Mouse (Mus musculus): ENCODE measurements around the gene Upp1. TPM values are rescaled to one million over a fixed set of nuclear protein-coding genes. Genes with fewer than 3 reads are reported as not detected.
"Not testable (repeated sequence)": the region's sequence is repeated elsewhere in the genome, so short reads cannot be mapped to it uniquely, and the experiment has no call there.

The Upp1 gene
- polyA plus RNA-seq, 1 experiment, result 0.41 TPM

DNA sequence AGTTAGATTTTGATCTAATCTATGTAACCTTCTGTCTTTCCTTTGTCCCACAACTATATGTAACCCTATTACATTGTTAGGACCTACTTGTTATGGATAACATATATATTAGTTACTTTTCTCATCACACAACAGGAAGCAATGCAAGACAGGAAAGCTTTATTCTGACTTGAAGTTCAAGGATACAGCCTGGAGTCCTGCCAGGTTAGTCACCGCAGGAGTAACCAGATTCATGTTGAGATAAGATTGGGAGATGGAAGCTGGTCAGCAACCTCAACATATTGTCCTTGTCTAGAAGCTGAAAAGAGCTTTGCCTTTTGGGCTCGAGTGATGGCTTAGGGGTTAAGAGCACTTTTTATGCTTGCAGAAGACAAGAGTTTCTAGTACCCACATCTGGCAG is 30.3 kb downstream of the Upp1 start:
- Histone ChIP-seq H3K27me3 (replicated peaks) (no peaks in the 10 kb centered on the region), H3K36me3 (replicated peaks; ENCODE audit: low read length) (no peaks in the 10 kb centered on the region), H3K4me1 (no peaks in the 10 kb centered on the region), H3K9me3 (no peaks in the 10 kb centered on the region; the same call in none of the 2 replicates), H3K4me3 (replicated peaks) (no peak overlapping the region)
- TF ChIP-seq GATA1 (IDR thresholded peaks at IDR 0.05; ENCODE audit: borderline replicate concordance, low read length) (no peak), FLI1 (IDR thresholded peaks at IDR 0.05; ENCODE audit: low read length) (no peak)

- not testable (repeated sequence) for H3K27me3 ChIP-seq (replicated peaks); H3K4me3 ChIP-seq (replicated peaks); H3K4me1 ChIP-seq; H3K36me3 ChIP-seq (replicated peaks; ENCODE audit: low read length); H3K9me3 ChIP-seq
Observed at GRCm38 (mm10) chr11:9150403-9150802, 32.5 kb downstream of the Upp1 start.

DNA sequence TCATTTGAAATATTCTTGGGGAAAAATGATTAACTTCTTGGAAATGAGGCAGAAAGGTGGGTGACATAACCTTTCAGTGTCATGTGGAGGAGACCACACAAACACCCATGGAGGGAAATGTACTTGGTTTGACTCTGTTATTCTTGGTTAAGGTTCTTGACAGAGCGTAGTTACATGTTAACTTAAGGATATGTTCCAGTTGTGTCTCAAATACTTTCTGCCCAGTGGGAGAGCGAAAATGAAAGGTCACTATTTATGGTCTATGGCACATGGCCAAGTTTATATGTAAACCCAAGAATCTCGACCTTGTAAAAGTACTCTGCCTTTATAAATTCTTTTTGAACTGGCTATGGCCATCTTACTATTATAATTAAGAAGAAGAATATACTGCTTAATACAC is 42.0 kb downstream of the Upp1 start:
- TF ChIP-seq FLI1 (IDR thresholded peaks at IDR 0.05; ENCODE audit: low read length) (no peak), GATA1 (IDR thresholded peaks at IDR 0.05; ENCODE audit: borderline replicate concordance, low read length) (no peak)
- no peaks in the 10 kb centered on the region for H3K4me1 ChIP-seq
- no peaks in the 10 kb centered on the region for H3K27me3 ChIP-seq (replicated peaks)
- no peak overlapping the region for H3K4me3 ChIP-seq (replicated peaks)
- H3K9me3 ChIP-seq, result no peaks in the 10 kb centered on the region
- no peaks in the 10 kb centered on the region for H3K36me3 ChIP-seq (replicated peaks; ENCODE audit: low read length)

GRCm38 (mm10) chr11:9167331-9167730 is 49.4 kb downstream of the Upp1 start:
- Histone ChIP-seq H3K9me3 (no peaks in the 10 kb centered on the region), H3K4me3 (replicated peaks) (no peak overlapping the region), H3K4me1 (no peaks in the 10 kb centered on the region), H3K27me3 (replicated peaks) (no peaks in the 10 kb centered on the region), H3K36me3 (replicated peaks; ENCODE audit: low read length) (no peaks in the 10 kb centered on the region)
- no peak for TF ChIP-seq GATA1 (IDR thresholded peaks at IDR 0.05; ENCODE audit: borderline replicate concordance, low read length)
- no peak for TF ChIP-seq FLI1 (IDR thresholded peaks at IDR 0.05; ENCODE audit: low read length)

DNA sequence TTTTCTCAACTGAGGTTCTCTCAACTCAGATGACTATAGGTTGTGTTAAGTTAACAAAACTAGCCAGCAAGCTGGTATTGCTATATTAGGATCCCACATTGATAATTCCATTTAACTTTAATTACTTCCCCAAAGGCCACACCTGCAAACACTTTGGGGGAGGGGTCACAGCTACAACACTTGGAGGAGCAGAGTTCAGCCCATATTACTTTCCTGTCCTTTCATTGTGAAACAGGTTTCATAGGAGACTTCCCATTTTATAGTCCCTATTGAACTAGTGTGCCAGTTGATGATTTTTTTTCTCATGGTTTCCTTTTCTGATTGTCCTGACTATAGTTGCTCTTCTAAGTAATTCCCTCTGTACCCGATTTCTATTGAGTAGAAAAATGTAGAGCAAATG is 63.6 kb downstream of the Upp1 start:
- Histone ChIP-seq H3K4me3 (replicated peaks) (no peak overlapping the region), H3K4me1 (no peaks in the 10 kb centered on the region), H3K36me3 (replicated peaks; ENCODE audit: low read length) (no peaks in the 10 kb centered on the region), H3K27me3 (replicated peaks) (no peaks in the 10 kb centered on the region), H3K9me3 (0 out of 2 replicates have a peak, but pooled peaks cover 3% of the 10 kb centered on the region)
- TF ChIP-seq GATA1 (IDR thresholded peaks at IDR 0.05; ENCODE audit: borderline replicate concordance, low read length) (no peak), FLI1 (IDR thresholded peaks at IDR 0.05; ENCODE audit: low read length) (no peak)

Other genes starting within 250 kb of the Upp1 start
- not detected in 2 replicates for gene Pkd1l1, start 144.8 kb upstream of the Upp1 start, polyA plus RNA-seq (2012; ENCODE audit: insufficient read depth, low replicate concordance)
- gene Hus1, start 106.9 kb upstream of the Upp1 start, polyA plus RNA-seq (2012; ENCODE audit: insufficient read depth, low replicate concordance), result 0.97 and 1.5 TPM in 2 replicates
- 0.93 TPM in 1 of 2 replicates, not detected in the other for gene Gm11992, start 69.5 kb upstream of the Upp1 start, polyA plus RNA-seq (2012; ENCODE audit: insufficient read depth, low replicate concordance)
- not detected in 2 replicates for gene Sun3, start 69.1 kb upstream of the Upp1 start, polyA plus RNA-seq (2012; ENCODE audit: insufficient read depth, low replicate concordance)
- gene Abca13, start 73.8 kb downstream of the Upp1 start, polyA plus RNA-seq (2012; ENCODE audit: insufficient read depth, low replicate concordance), result 0.96 TPM in 1 of 2 replicates, not detected in the other

Data from megakaryocyte, embryonic 14.5 days (primary cell).